Mouse (Mus musculus): Measurements from ENCODE around the gene Olfr1044.
"Not testable (repeated sequence)": the region's sequence is repeated elsewhere in the genome, so short reads cannot be mapped to it uniquely, and the experiment has no call there.

The Olfr1044 gene

GRCm38 (mm10) chr2:86177720-86178119 lies at the start of gene Olfr1044:
Gene Olfr1044, minus strand, starts transcription at chr2:86177820.
- DNase-seq (ENCODE audit: low read depth, low spot score) = no peak

- DNase-seq (ENCODE audit: low read depth, low spot score) = no peak
Observed at GRCm38 (mm10) chr2:86219214-86219613, 41.6 kb upstream of the Olfr1044 start, which contains the start of gene Olfr1046. Gene Olfr1046, minus strand, starts transcription at chr2:86219314.

- DNase-seq (ENCODE audit: low read depth, low spot score) = no peak
Observed at GRCm38 (mm10) chr2:86202909-86203308, 25.3 kb upstream of the Olfr1044 start, which contains the start of gene Olfr1045. Gene Olfr1045, minus strand, starts transcription at chr2:86203009.

- no peak for DNase-seq (ENCODE audit: low read depth, low spot score)
Observed at GRCm38 (mm10) chr2:86195863-86196262, 18.2 kb upstream of the Olfr1044 start.

- no peak for DNase-seq (ENCODE audit: low read depth, low spot score)
Observed at GRCm38 (mm10) chr2:86185583-86185982, 8.0 kb upstream of the Olfr1044 start, which contains the start of gene Olfr52. Gene Olfr52, minus strand, starts transcription at chr2:86185683.

- no peak for DNase-seq (ENCODE audit: low read depth, low spot score)
Observed at GRCm38 (mm10) chr2:86179950-86180349, 2.3 kb upstream of the Olfr1044 start.

- not testable (repeated sequence) for DNase-seq (ENCODE audit: low read depth, low spot score)
Observed at GRCm38 (mm10) chr2:86175422-86175821, 2.2 kb downstream of the Olfr1044 start.

- DNase-seq (ENCODE audit: low read depth, low spot score) = no peak
Observed at GRCm38 (mm10) chr2:86167422-86167821, 10.2 kb downstream of the Olfr1044 start, which contains the start of gene Olfr1043. Gene Olfr1043, minus strand, starts transcription at chr2:86167522.

- DNase-seq (ENCODE audit: low read depth, low spot score) = no peak
Observed at GRCm38 (mm10) chr2:86161738-86162137, 15.9 kb downstream of the Olfr1044 start, which contains the start of gene Olfr1042. Gene Olfr1042, minus strand, starts transcription at chr2:86161838.

- no peak for DNase-seq (ENCODE audit: low read depth, low spot score)
Observed at GRCm38 (mm10) chr2:86146632-86147031, 31.0 kb downstream of the Olfr1044 start, which contains the start of gene Olfr1040. Gene Olfr1040, minus strand, starts transcription at chr2:86146732.

GRCm38 (mm10) chr2:86135828-86136227 lies 41.8 kb downstream of the Olfr1044 start, which contains the start of gene Olfr1039:
Gene Olfr1039, minus strand, starts transcription at chr2:86135928.
- DNase-seq (ENCODE audit: low read depth, low spot score) = no peak

Measured in A20 (cell line).